Mouse (Mus musculus) cerebellum, adult 18-20 months (tissue): ENCODE results near the gene Mthfsd.

Experiments used
- DNase-seq, 2 experiments: peaks; one replicate each; pipeline ENCODE4 v3.0.0; 2021

The Mthfsd gene

GRCm38 (mm10) chr8:121088281-121088680 lies 19.9 kb downstream of the Mthfsd start:
- no peak for DNase-seq

DNA sequence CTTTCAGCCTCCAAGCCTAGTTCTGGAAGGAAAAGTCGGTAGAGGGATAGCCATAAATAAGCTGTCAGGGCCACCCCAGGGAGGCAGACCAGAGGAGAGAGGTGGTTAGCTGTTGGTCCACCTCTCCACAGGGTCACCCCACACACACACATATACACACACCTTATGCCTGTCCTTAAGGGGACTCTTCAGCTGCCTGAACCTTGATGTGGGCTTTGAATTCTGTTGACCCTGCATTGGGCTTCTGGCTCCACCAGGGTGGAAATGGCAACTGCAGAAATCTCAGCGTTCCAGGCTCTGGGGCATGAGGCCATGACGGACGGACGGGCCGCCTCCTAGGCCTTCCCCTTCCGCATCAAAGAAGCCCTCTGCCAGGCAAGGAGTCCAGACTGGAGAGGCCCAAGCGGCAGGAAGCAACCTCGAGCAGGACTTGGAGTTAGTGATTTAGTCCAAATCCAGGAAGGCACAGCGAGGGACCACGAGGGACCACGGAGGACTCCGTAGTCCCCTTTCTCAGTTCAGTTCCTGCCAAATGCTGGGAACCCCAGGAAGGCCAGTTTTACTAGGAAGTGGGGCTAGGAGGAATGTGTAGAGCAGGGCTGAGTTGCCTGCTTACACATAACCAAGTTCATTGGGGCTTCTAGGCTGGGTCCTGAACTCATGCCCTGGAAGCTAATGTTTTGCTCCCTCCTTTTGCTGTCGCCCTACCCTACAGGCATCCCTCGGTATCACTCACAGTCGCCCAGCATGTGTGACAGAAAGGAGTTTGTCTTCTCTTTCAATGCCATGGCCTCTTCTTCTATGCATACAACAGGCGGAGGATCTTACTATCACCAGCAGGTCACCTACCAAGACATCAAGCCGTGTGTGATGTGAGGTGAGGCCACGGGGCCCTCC lies 21.9 kb downstream of the Mthfsd start:
- DNase-seq, result no peak

- DNase-seq, result no peak
Measured at GRCm38 (mm10) chr8:121085561-121085960, 22.6 kb downstream of the Mthfsd start.

DNA sequence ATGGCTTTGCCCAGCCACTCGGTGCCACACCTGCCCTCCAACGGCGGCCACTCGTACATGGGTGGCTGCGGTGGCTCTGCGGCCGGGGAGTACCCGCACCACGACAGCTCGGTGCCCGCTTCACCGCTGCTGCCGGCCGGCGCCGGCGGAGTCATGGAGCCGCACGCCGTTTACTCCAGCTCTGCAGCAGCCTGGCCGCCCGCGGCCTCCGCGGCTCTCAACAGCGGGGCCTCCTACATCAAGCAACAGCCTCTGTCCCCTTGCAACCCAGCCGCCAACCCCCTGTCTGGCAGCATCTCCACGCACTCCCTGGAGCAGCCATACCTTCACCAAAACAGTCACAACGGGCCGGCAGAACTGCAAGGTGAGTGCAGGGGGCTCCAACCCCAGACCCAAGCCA lies 23.2 kb downstream of the Mthfsd start:
- DNase-seq, result no peak

GRCm38 (mm10) chr8:121084210-121084951 lies 23.8 kb downstream of the Mthfsd start, which contains the start of gene Foxf1:
Foxf1 (plus strand) TSS chr8:121084386.
- no peak for DNase-seq

DNA sequence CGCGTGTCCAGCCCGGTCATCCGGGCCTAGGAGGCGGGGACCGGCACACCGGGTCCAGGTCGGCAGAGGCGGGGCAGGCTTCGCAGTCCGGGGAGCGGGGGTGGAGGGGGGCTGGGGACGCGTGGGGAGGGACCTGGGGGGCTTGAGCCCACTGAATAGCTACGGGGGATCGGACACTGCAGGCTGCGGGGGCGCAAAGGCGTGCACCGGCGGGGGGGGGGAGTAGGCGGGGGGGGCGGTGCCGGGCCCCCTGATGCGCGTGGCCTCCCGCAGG lies 24.3 kb downstream of the Mthfsd start:
- no peak for DNase-seq

- DNase-seq, result no peak
Measured at GRCm38 (mm10) chr8:121083093-121083935, 24.9 kb downstream of the Mthfsd start.

- no peak for DNase-seq
Measured at GRCm38 (mm10) chr8:121082218-121083092, 25.7 kb downstream of the Mthfsd start.

- DNase-seq, result no peak
Measured at GRCm38 (mm10) chr8:121081398-121081797, 26.8 kb downstream of the Mthfsd start.

GRCm38 (mm10) chr8:121080361-121081090 lies 27.7 kb downstream of the Mthfsd start:
- no peak for DNase-seq

GRCm38 (mm10) chr8:121079944-121080343 lies 28.2 kb downstream of the Mthfsd start:
- no peak for DNase-seq

DNA sequence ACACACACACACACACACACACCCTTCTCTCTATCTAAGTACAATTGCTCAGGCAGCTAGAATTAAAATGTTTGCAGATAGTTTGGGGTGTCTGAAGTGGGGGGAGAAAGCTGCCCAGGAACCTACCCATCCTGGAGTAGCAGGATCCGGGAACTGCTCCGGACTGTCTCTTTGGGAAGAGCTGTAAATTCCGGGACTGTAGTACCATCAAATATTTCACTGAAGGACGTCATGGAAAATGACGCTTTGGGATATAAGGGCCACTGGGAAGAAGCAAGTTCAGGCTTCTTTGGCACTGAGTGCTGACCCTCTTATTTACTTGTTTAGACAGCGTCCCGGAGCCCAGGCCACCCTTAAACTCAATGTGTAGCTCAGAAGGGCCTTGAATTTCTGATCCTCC lies 29.0 kb downstream of the Mthfsd start:
- DNase-seq, result no peak

- DNase-seq, result no peak
Measured at GRCm38 (mm10) chr8:121078721-121079120, 29.5 kb downstream of the Mthfsd start.

- DNase-seq, result no peak
Measured at GRCm38 (mm10) chr8:121076555-121076954, 31.6 kb downstream of the Mthfsd start.

DNA sequence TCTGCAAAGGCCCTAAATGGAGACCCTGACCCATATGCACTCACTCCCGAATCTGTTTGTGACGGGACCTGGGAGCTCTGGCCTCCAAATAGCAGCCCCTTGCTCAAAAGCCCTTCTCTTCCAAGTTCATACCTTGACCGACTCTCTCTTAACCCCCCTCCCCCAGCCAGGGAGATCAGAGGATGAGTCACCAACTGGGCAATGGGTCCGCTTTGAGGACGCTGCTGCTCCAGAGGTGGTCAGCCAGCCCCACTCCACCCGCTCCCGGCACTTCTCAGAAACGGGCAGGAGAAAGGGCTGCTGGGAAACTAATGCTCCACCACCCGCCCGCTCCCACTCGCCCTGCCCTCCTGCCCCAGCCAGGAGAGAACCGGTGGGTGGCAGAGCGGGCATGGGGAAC lies 32.3 kb downstream of the Mthfsd start:
- no peak for DNase-seq

DNA sequence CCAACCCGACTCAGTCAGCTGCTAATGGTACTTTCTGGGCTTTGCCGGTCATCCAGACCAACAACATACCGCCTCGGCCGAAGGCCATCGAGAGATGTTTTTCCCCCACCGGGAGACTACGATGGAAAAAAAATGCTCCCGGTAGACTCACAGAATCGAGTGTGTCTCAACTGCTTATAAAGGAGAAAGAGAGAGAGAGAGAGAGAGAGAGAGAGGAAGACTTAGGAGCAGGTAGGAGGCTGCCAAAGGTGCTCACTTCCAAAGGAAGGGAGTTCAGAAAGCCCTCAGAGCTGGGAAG lies 33.4 kb downstream of the Mthfsd start:
- no peak for DNase-seq

GRCm38 (mm10) chr8:121074108-121074847 lies 33.9 kb downstream of the Mthfsd start:
- DNase-seq, result no peak

GRCm38 (mm10) chr8:121073174-121074107 lies 34.8 kb downstream of the Mthfsd start:
- DNase-seq, result no peak

GRCm38 (mm10) chr8:121072406-121073130 lies 35.6 kb downstream of the Mthfsd start:
- DNase-seq, result no peak
